Mouse (Mus musculus): ENCODE results near the gene Reln. TPM values are rescaled to one million over a fixed set of nuclear protein-coding genes. Genes with fewer than 3 reads are reported as not detected.

Gene Reln
- total RNA-seq, 2 experiments from 2014 or later, result 12.9 to 26.3 TPM

- no peak for DNase-seq (ENCODE audit: low spot score in 2 of 2)
Measured at GRCm38 (mm10) chr5:22017896-22018295, 326.6 kb downstream of the Reln start.

- no peak for DNase-seq (ENCODE audit: low spot score in 2 of 2)
Measured at GRCm38 (mm10) chr5:22014459-22014858, 330.0 kb downstream of the Reln start.

- no peak for DNase-seq (ENCODE audit: low spot score in 2 of 2)
Measured at GRCm38 (mm10) chr5:22009142-22009541, 335.4 kb downstream of the Reln start.

- no peak for DNase-seq (ENCODE audit: low spot score in 2 of 2)
Measured at GRCm38 (mm10) chr5:22007304-22008059, 337.0 kb downstream of the Reln start.

GRCm38 (mm10) chr5:22003858-22004257 lies 340.6 kb downstream of the Reln start:
- no peak for DNase-seq (ENCODE audit: low spot score in 2 of 2)

- DNase-seq (ENCODE audit: low spot score in 2 of 2), result no peak
Measured at GRCm38 (mm10) chr5:21987711-21988110, 356.8 kb downstream of the Reln start.

GRCm38 (mm10) chr5:21986311-21986710 lies 358.2 kb downstream of the Reln start:
- DNase-seq (ENCODE audit: low spot score in 2 of 2), result peak in 1 of 2 experiments; percentile 8

- no peak for DNase-seq (ENCODE audit: low spot score in 2 of 2)
Measured at GRCm38 (mm10) chr5:21983021-21983667, 361.4 kb downstream of the Reln start.

- no peak for DNase-seq (ENCODE audit: low spot score in 2 of 2)
Measured at GRCm38 (mm10) chr5:21981216-21981615, 363.3 kb downstream of the Reln start.

- no peak for DNase-seq (ENCODE audit: low spot score in 2 of 2)
Measured at GRCm38 (mm10) chr5:21980544-21980943, 364.0 kb downstream of the Reln start.

- DNase-seq (ENCODE audit: low spot score in 2 of 2), result no peak
Measured at GRCm38 (mm10) chr5:21973266-21974010, 371.1 kb downstream of the Reln start.

- no peak for DNase-seq (ENCODE audit: low spot score in 2 of 2)
Measured at GRCm38 (mm10) chr5:21961796-21962195, 382.7 kb downstream of the Reln start.

GRCm38 (mm10) chr5:21960151-21960550 lies 384.4 kb downstream of the Reln start:
- no peak for DNase-seq (ENCODE audit: low spot score in 2 of 2)

- DNase-seq (ENCODE audit: low spot score in 2 of 2), result no peak
Measured at GRCm38 (mm10) chr5:21957586-21957985, 386.9 kb downstream of the Reln start.

- DNase-seq (ENCODE audit: low spot score in 2 of 2), result no peak
Measured at GRCm38 (mm10) chr5:21957061-21957460, 387.4 kb downstream of the Reln start.

GRCm38 (mm10) chr5:21949507-21949897 lies 395.0 kb downstream of the Reln start:
- no peak for DNase-seq (ENCODE audit: low spot score in 2 of 2)

GRCm38 (mm10) chr5:21948736-21949506 lies 395.6 kb downstream of the Reln start:
- DNase-seq (ENCODE audit: low spot score in 2 of 2), result no peak

- DNase-seq (ENCODE audit: low spot score in 2 of 2), result no peak
Measured at GRCm38 (mm10) chr5:21947610-21948381, 396.7 kb downstream of the Reln start.

- DNase-seq (ENCODE audit: low spot score in 2 of 2), result no peak
Measured at GRCm38 (mm10) chr5:21944579-21944978, 399.9 kb downstream of the Reln start.

- DNase-seq (ENCODE audit: low spot score in 2 of 2), result no peak
Measured at GRCm38 (mm10) chr5:21939405-21939804, 405.1 kb downstream of the Reln start.

Data from adrenal gland, postnatal 4 days (tissue).